Mouse (Mus musculus) neural tube, embryonic 15.5 days (tissue): ENCODE data around the gene Ptger4. TPM values are rescaled to one million over a fixed set of nuclear protein-coding genes. Genes with fewer than 3 reads are reported as not detected.

Experiments used
- polyA plus RNA-seq: library from polyadenylated mRNA; unstranded; fragments of >200 nt; fragmentation: Nextera tagmentation; extraction: Ambion mirVana; gene quantifications from 2 replicates; pipeline ENCODE4 v1.2.1, GENCODE M21; 2015

Ptger4 gene
- polyA plus RNA-seq, 1 experiment from 2014 or later = 5.7 TPM

Other genes starting within 250 kb of the Ptger4 start
- gene C7, start 180.4 kb downstream of the Ptger4 start, polyA plus RNA-seq = 0.08 TPM in 1 of 2 replicates, not detected in the other
- gene Card6, start 135.6 kb downstream of the Ptger4 start, polyA plus RNA-seq = 0.32 and 0.91 TPM in 2 replicates
- 343 and 364 TPM in 2 replicates for gene Rpl37, start 127.5 kb downstream of the Ptger4 start, polyA plus RNA-seq
- 14.5 and 16.9 TPM in 2 replicates for gene Prkaa1, start 100.3 kb downstream of the Ptger4 start, polyA plus RNA-seq
- gene Ttc33, start 58.7 kb downstream of the Ptger4 start, polyA plus RNA-seq = 53.0 and 54.0 TPM in 2 replicates